Mouse (Mus musculus): ENCODE measurements around the gene P4ha1.
"Not testable (repeated sequence)": the region's sequence is repeated elsewhere in the genome, so short reads cannot be mapped to it uniquely, and the experiment has no call there.

Gene P4ha1

GRCm38 (mm10) chr10:59323100-59323487, at the start of gene P4ha1:
TSS of gene P4ha1 (plus strand) at chr10:59323296.
- peak; percentile 100 for DNase-seq

GRCm38 (mm10) chr10:59275745-59276144, 47.4 kb upstream of the P4ha1 start:
- no peak for DNase-seq

DNA sequence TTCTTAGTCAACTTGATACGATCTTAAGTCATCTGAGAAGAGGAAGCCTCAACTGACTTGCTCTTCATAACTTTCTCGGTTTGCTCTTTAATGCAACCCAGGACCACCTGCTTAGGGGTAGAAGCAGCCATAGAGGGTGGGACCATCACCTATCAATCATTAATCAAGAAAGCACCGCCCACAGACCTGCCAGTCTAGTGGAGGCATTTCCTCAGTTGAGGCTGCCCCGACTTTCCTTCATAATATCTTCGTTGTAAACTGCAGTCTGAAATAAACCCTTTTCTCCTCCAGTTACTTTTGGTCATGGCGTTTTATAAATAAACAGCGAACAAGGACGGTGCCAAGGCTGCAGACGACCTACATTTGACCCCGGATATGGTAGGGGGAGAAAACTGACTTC, 46.0 kb upstream of the P4ha1 start:
- DNase-seq, result no peak

- no peak for DNase-seq
Measured at GRCm38 (mm10) chr10:59277729-59278475, 45.2 kb upstream of the P4ha1 start.

- DNase-seq, result no peak
Measured at GRCm38 (mm10) chr10:59283164-59283563, 39.9 kb upstream of the P4ha1 start.

GRCm38 (mm10) chr10:59283749-59284148, 39.3 kb upstream of the P4ha1 start:
- DNase-seq, result no peak

GRCm38 (mm10) chr10:59285530-59285929, 37.6 kb upstream of the P4ha1 start:
- no peak for DNase-seq

DNA sequence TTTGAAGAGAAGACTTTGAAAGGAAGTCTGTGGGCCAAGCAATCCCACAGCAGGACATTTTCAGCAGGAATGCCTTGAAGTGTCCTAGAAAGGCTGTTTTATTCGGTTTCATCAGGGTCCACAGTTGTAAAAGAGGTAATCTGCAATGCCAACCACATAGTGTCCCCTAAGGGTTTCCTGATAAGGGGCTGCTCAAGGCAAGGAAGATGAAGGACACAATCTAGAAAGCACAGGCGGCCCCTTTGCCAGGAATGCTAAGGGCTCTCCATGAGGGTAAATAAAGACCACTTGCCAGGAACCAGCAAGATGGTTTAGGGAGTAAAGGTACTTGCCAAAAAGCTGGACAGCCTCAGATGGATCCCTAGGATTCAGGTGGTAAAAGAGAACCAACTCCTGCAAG, 35.8 kb upstream of the P4ha1 start:
- no peak for DNase-seq

- no peak for DNase-seq
Measured at GRCm38 (mm10) chr10:59287662-59288061, 35.4 kb upstream of the P4ha1 start.

GRCm38 (mm10) chr10:59289062-59289461, 34.0 kb upstream of the P4ha1 start:
- DNase-seq, result no peak

- no peak for DNase-seq
Measured at GRCm38 (mm10) chr10:59291536-59291935, 31.6 kb upstream of the P4ha1 start.

GRCm38 (mm10) chr10:59292079-59292478, 31.0 kb upstream of the P4ha1 start:
- no peak for DNase-seq

GRCm38 (mm10) chr10:59292558-59292957, 30.5 kb upstream of the P4ha1 start:
- DNase-seq, result peak; percentile 53

DNA sequence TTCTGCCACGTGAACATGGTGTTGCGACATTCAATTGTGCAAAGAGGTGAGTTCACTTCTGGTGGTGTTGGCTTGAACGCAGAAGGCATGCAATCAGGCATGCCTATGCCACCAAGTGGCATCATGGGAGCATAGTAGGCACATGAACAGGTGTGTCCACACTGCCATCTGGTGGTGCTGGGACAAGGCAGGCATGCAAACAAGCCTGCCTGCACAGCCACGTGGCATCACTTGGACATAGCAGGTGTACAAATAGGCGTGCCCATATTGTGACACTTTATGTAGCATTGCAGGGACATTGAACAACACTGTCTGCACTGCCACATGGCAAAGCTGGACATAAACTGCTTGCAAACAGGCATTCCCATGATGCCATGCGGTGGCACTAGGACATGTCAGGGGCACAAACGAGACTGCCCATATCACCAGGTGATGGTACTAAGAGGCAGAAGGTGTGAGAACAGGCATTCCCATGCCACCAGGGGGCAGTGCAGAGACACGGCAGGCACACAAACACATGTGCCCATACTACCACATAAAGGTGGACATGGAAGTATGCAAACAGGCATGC, 27.8 kb upstream of the P4ha1 start:
- peak; percentile 40 for DNase-seq

DNA sequence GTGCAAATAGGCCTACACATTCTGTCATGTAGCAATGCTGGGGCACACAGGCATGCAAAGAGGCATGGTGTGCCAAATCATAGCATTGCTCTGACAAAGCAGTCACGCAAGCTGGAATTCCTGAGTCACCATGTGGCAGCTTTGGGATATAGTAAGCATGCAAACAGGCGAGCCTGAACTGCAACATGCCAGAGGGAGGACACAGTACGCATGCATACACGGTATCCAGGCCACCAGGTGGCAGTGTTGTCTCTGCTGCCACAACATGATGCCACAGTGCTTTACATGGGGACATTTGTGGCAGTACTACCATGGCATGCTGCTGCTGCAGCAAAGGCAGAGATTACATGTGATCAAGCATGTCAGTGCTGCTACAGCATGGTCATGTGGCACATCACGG, 26.8 kb upstream of the P4ha1 start:
- peak; percentile 32 for DNase-seq

DNA sequence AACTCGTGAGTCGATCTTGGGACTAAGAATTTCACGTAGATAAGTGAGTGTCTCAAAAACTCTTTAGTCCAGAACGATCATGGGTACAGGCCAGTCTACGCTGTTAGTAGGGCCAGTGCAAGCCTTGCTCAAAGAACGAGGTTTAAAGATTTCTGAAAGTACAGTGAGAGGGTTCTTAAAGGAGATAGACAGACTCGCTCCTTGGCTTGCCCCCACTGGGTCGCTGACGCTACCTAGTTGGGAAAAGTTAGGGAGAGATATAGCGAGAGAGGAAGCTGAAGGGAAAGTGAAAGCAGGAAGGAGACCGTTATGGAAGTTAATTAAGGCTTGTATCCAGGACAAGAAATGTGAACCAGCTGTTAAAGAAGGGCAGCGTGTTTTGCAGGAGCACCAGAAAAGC, 20.4 kb upstream of the P4ha1 start:
- not testable (repeated sequence) for DNase-seq

DNA sequence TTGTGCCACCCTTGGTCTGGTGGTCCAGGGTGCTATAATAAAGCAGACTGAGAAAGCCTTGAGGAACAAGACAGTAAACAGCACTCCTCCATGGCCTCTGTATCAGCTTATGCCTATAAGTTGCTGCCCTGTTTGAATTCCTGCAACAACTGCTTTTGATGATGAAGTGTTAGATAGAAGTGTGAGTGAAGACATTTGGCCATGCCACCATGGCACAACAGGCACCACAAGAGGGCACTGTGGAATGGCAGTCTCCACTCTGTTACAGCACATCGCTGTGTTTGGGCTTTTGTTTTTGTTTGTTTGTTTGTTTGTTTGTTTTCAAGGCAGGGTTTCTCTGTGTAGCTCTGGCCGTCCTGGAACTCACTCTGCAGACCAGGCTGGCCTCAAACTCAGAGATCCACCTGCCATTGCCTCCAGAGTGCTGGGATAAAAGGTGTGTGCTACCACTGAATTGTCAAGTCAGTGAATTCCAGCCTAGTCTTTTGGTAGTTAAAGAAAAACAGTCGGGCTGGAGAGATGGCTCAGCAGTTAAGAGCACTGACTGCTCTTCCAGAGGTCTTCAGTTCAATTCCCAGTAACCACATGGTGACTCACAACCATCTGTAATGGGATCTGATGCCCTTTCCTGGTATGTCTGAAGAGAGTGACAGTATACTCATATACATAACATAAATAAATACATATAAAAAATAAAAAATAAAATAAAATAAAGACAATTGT, 13.9 kb upstream of the P4ha1 start:
- DNase-seq, result no peak

- no peak for DNase-seq
Measured at GRCm38 (mm10) chr10:59310124-59310523, 13.0 kb upstream of the P4ha1 start.

DNA sequence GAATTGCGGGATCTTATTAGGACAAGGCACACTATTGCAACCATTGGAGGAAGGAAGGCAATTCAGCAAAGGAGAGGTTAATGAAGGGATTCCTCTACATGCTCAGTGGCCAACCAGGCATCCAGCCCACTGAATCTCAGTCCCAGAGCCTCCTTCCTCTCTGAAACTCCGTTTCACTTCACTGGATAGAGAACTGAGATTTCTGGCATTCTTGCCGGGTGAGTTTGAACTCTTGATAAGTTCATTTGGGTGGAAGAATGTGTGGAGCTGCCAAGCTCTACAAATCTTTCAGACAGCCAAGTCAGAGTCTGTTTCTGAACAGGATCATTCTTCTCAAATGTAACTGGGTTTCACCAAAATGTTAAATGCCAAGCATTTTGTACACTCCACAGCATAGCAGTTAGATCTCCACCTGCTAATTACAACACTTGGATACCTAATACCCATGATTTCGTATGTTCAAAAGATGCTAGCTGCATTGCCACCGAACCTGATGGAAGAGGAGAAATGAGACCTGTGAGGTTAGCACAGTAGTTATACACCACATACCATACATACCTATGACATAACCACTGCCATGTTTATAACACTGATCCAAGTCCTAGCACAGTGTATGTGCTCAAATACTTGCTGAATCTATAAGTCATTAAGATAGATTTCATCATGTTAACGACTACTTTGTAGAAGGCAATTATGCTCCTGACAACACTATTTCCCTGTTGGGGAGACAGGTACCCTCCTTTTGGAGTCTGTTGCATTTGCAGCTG, 12.2 kb upstream of the P4ha1 start:
- DNase-seq, result no peak

GRCm38 (mm10) chr10:59311881-59312280, 11.2 kb upstream of the P4ha1 start:
- no peak for DNase-seq

- DNase-seq, result no peak
Measured at GRCm38 (mm10) chr10:59321112-59321511, 2.0 kb upstream of the P4ha1 start.

- peak; percentile 21 for DNase-seq
Measured at GRCm38 (mm10) chr10:59322271-59322670, 825 bp upstream of the P4ha1 start.

DNA sequence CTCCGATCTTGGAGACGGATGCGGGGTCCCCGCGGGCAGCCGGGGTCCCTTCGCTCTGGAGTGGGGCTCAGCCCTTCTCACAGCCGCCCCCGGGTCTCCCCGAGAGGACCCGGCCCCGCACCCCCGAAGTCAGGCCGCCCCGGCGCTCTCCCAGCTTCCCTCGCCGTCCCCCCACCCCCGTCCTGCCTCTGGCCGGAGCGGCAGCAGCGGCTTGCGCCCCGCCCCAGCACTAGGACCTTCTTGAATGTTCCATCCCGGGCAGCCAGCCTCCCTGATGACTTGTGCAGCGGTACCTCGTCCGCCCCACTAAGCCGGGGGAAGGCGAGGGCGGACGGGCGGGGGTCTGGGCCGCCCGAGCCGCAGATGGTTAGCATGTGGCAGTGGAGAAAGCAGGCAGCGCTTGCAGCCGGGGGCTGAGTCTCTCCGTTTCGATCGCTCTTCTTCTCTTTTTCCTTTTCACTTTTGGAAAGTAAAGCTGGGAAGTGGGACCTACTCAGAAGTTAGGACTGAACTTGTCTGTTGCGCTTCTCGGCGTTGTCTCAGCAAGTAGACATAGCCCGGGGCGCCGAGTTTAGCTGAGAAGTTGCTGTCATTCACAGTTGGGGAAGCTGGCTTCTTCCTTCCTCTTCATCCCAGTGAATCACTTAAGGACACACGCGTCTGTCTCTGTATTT, 529 bp downstream of the P4ha1 start:
- no peak for DNase-seq

Data from cerebellum, adult 11-12 months (tissue).